Mouse (Mus musculus) lung, postnatal 0 days (tissue): ENCODE measurements at regions not wholly inside any gene's neighbourhood (a gene's known extent, or its start where the extent isn't known, plus 50 kb on each side); places are given as distances from the start of the nearest gene placed in this dataset.

Experiments
- CTCF ChIP-seq: IDR thresholded peaks from 2 replicates; pipeline ENCODE4 v1.5.1; 2016; ENCODE audit warnings: antibody characterized with exemption, mild to moderate bottlenecking
- EP300 ChIP-seq: IDR thresholded peaks from 2 replicates; pipeline ENCODE4 v1.6.1; 2016; ENCODE audit warnings: antibody characterized with exemption, mild to moderate bottlenecking, control low read depth

- TF ChIP-seq EP300 (no peak), CTCF (no peak)
Measured at GRCm38 (mm10) chr8:115778433-115778832, 70.8 kb upstream of the Maf start.
